Mouse (Mus musculus): Measurements from ENCODE around the gene Fam24a. TPM values are rescaled to one million over a fixed set of nuclear protein-coding genes. Genes with fewer than 3 reads are reported as not detected.

The Fam24a gene
- total RNA-seq (2014; fragmentation: Nextera tagmentation) (not detected in 2 replicates), total RNA-seq (2017) (not detected in 2 replicates)

GRCm38 (mm10) chr7:131333564-131333963 lies at the start of gene Fam24a:
Gene Fam24a (plus strand): TSS chr7:131333864.
- ATAC-seq (replicated peaks; ENCODE audit: low FRiP score, low TSS enrichment, poor library complexity, severe bottlenecking), result no peak

- ATAC-seq (replicated peaks; ENCODE audit: low FRiP score, low TSS enrichment, poor library complexity, severe bottlenecking), result no peak
Measured at GRCm38 (mm10) chr7:131297151-131297550, 36.5 kb upstream of the Fam24a start.

GRCm38 (mm10) chr7:131303340-131303739 lies 30.3 kb upstream of the Fam24a start:
- ATAC-seq (replicated peaks; ENCODE audit: low FRiP score, low TSS enrichment, poor library complexity, severe bottlenecking), result no peak

DNA sequence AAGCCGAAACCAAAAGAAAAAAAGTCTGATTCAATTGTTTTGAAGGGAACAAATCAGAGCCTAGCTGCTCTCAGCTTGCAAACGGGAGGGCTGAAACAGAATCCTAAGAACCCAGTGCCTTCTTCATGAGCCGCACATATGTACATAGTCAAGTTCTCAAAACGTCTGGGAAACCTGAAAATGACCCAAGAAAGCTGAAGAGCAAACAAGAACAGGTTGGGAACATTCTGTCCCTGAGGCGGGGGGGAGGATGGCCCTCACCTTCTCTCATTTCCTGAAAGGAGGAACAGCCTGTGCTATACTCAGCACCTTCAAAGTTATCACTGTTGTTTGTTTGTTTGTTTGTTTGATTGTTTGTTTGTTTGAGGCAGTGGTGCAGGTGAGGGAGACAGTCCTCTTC lies 26.9 kb upstream of the Fam24a start:
- ATAC-seq (replicated peaks; ENCODE audit: low FRiP score, low TSS enrichment, poor library complexity, severe bottlenecking), result no peak

DNA sequence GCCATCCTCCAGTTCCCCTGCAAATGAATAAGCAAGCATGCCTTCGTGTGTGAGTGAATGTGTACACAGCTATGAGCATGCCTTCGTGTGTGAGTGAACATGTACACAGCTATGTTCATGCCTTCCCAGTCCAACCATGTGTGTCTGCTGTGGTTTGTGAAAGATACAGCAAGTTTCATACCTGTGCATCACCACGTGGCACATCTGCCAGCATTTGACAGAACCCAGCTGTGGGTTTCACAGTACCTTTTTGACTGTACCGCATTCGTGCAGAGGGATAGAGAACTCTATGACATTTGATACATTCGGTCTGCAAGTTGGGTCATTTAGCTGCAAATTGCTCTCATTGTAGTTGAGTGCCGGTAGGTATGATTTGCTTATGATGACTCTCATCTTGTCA lies 19.2 kb upstream of the Fam24a start:
- no peak for ATAC-seq (replicated peaks; ENCODE audit: low FRiP score, low TSS enrichment, poor library complexity, severe bottlenecking)

DNA sequence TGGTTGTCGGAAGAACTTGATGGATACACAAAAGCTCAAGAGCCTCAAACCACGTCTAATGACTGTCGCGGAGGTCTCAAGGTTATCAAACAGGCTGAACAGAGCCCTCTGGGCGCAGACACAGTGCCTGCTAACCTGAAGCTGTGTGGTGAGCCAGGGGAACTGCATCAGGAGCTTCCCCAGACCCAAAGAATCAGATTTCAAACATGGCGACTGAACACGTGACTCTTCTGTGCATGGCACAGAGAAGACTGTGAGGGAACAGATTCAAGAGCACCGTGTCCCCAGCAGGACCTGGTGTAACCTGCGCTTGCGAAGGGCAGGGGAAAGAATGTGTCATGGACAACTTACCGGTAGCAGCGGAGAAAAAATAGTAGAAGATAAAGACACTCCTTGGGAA lies 16.1 kb upstream of the Fam24a start:
- ATAC-seq (replicated peaks; ENCODE audit: low FRiP score, low TSS enrichment, poor library complexity, severe bottlenecking), result no peak

- no peak for ATAC-seq (replicated peaks; ENCODE audit: low FRiP score, low TSS enrichment, poor library complexity, severe bottlenecking)
Measured at GRCm38 (mm10) chr7:131318340-131318739, 15.3 kb upstream of the Fam24a start.

DNA sequence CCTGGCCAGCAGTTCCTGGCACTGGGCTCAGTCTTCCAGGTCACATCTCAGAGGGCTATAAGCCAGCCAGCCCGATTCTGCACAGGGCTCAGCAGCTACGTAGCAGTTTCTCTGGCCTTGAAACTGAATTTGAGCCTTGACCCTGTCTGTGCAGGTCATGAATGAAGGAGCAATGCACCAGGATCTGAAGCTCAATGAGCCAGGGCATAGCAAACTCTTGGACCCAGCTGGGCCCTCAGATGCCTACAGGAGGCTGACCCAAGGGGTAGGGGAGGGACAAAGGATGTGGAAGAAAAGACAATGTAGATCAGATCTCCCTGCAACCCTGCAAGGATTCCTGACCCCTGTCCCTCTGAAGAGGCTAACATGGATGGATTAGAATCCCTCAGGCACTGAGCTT lies 11.5 kb upstream of the Fam24a start, which contains the start of gene Cuzd1:
Cuzd1 (minus strand) TSS at position 101 of the 400 bp plus-strand sequence.
- no peak for ATAC-seq (replicated peaks; ENCODE audit: low FRiP score, low TSS enrichment, poor library complexity, severe bottlenecking)

GRCm38 (mm10) chr7:131327054-131327453 lies 6.6 kb upstream of the Fam24a start:
- ATAC-seq (replicated peaks; ENCODE audit: low FRiP score, low TSS enrichment, poor library complexity, severe bottlenecking), result no peak

DNA sequence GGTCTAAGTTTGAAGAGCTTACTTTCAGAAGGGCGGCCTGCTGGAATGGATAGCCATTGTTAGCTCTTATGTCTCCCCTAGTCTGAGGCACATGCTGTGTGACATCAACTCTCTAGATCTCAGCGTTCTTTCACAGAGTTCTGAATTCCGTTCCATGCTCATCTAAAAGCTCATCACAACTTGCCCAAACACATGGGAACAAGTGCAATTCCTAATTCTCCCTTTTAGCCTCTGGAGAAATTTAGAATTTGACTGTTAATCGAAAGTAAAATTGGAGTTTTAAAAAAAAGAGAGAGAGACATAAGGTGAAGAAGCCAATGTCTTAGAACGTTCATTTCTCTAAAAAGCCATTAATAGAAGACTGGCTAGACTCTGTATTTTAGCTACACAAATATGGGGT lies 4.2 kb upstream of the Fam24a start, which contains the start of gene Fam24b:
Fam24b (minus strand) TSS at position 101 of the 400 bp plus-strand sequence.
- no peak for ATAC-seq (replicated peaks; ENCODE audit: low FRiP score, low TSS enrichment, poor library complexity, severe bottlenecking)

GRCm38 (mm10) chr7:131331688-131332087 lies 2.0 kb upstream of the Fam24a start:
- no peak for ATAC-seq (replicated peaks; ENCODE audit: low FRiP score, low TSS enrichment, poor library complexity, severe bottlenecking)

DNA sequence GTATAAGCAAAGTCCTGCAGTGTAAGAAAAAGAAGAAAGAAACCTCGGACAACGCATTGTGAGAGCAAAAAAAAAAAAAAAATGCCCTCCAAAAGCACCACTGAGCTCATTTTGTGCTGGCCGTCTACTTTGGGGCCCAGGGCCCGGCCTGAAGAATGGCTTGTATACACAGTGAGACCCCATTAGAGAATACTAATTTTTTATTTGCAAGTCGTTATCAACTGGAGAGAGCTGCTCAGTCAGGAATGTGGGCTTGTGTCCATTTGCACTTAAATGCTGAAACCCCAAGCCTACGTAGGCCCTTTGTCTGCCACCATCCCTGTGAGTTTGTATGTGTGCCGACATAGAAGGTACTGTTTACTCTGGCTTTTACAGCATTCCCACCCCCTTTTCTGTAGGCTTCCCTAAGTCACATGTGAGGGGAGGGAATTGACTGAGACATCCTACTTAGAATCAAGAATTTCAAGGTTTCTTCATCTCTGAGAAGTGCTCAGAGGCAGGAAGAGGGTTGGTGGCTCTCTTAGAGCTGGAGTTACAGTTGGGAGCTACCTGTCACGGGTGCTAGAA lies 3.9 kb downstream of the Fam24a start:
- ATAC-seq (replicated peaks; ENCODE audit: low FRiP score, low TSS enrichment, poor library complexity, severe bottlenecking), result no peak

- ATAC-seq (replicated peaks; ENCODE audit: low FRiP score, low TSS enrichment, poor library complexity, severe bottlenecking), result no peak
Measured at GRCm38 (mm10) chr7:131345856-131346541, 12.3 kb downstream of the Fam24a start.

DNA sequence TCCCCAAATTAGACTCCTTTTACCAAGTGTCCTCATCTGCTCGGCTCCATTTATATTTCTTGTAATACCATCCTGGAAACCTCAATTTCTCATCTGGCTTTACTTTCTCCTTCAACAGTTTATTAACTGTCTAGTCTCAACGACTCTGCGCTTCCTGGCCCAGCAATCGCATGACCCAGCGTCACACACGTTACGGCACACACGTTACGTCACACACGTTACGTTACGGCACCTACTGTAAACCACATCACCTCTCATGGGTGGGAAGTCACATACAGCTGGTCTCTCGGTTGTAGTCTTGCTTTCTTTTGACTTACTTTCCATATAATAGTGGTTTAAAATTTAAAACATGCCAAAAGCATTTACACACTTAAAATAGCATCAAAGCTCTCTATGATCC lies 22.4 kb downstream of the Fam24a start:
- no peak for ATAC-seq (replicated peaks; ENCODE audit: low FRiP score, low TSS enrichment, poor library complexity, severe bottlenecking)

DNA sequence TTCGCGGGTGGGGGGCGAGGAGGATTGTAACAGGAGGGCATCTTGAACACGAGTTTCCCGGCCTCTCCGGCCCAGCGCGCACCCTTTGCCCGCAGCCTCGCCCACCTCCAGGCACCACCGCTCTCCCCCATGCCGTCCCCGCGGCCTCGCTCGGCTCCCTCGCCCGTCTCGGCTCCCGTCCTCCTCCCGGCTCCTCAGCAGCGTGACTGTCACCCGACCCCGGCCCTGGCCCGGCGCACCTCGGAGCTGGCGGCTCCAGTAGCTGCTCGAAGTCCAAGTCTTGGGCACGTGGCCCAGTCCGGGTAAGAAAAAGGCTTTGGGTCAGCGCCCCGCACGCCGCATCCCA lies 28.6 kb downstream of the Fam24a start:
- ATAC-seq (replicated peaks; ENCODE audit: low FRiP score, low TSS enrichment, poor library complexity, severe bottlenecking), result peak; percentile 62

GRCm38 (mm10) chr7:131362615-131363300 lies 29.1 kb downstream of the Fam24a start, which contains the start of gene 2310057M21Rik:
Gene 2310057M21Rik (minus strand): TSS chr7:131362759.
- peak; percentile 92 for ATAC-seq (replicated peaks; ENCODE audit: low FRiP score, low TSS enrichment, poor library complexity, severe bottlenecking)

- no peak for ATAC-seq (replicated peaks; ENCODE audit: low FRiP score, low TSS enrichment, poor library complexity, severe bottlenecking)
Measured at GRCm38 (mm10) chr7:131364131-131364530, 30.5 kb downstream of the Fam24a start.

DNA sequence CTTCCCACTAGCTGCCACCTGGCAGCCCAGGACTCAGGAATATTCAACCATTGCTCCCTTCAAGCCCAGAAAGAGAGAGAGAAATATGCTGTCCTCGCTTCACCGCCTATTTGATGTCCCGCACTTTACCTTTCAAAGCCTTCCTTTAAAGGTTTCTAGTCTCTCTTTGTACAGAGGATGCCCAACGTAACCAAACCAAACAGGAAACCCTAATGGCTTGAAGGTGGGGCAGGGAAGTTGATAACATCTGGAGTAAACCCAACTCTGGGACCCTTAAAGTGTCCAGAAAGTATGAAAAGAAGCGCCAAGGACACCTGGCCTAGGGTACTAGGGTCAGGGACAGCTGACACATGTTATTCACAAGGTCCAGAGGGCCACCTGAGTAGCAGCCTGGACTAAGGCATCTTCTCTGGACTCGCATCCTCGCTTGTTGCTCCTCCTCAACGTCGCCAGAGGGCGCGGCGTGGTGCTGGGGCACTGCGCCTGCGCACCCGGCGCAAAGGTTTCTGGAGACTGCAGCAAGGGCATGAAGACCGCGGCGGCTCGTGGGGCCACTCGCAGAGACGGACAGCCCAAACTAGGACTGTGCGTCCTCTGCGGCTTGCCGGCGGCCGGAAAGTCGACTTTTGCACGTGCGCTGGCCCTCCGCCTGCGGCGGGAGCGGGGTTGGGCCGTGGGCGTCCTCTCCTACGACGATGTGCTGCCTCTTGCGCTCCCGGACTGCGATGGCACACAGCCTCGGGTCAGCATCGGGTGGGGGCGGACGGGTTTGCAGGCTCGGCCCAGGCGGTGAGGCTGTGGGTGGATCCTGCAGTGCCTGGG lies 37.2 kb downstream of the Fam24a start, which contains the start of gene Pstk:
Pstk (plus strand) TSS at position 494 of the 822 bp plus-strand sequence.
- ATAC-seq (replicated peaks; ENCODE audit: low FRiP score, low TSS enrichment, poor library complexity, severe bottlenecking), result peak; percentile 92

DNA sequence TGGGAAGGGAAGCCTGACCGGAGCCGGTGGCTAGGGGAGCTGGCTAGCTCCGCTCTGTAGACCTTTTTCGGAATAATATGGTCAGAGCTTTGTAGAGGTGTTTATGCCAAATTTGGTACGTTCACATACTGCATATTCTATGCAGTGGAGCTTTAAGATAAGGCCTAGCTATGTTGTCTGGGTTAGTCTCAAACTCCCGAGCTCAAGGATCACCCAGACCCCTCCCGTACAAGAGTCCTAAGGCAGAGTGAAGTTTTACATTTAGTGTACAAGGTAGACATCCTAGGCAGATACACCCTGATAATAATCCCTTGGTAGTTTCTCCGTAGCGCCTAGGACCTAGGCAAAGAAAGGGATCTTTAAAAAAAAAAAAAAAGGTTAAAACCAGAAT lies 37.8 kb downstream of the Fam24a start:
- peak; percentile 49 for ATAC-seq (replicated peaks; ENCODE audit: low FRiP score, low TSS enrichment, poor library complexity, severe bottlenecking)
